Mouse (Mus musculus): ENCODE measurements around the gene Tnfaip3. TPM values are rescaled to one million over a fixed set of nuclear protein-coding genes. Genes with fewer than 3 reads are reported as not detected.

The Tnfaip3 gene
- total RNA-seq (2023): 100 to 1,000 TPM; 394 to 538 TPM

DNA sequence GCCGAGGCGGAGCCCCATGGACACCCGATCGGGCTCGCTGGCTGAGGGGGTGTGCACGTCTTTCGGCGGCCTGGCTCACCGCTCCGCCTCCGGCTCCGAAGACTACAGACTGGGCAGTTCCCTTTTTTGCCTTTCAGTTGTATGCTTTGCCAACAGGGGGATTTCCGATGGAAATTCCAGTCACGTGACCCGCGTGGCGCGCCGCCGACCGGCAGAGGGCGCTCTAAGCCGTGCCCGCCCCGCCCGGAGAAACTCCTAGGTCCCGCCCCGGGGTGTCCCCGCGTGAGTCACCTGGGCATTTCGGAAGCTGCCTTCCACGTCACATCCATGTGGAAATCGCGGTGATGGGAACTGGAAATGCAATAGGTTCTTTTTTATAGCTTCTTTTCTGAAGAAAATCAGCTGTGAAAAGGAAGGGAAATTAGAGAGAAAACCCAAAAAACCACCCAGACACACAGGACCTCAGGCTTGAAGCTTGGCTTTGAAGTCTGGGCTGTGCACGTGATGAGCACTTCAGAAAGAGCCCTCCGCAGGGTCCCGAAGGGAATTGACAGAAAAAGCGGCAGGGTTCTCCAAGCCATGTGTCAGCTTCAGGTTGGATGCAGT is at the start of gene Tnfaip3:
Tnfaip3 (minus strand) TSS at position 401 of the 606 bp plus-strand sequence.

Other genes starting within 250 kb of the Tnfaip3 start
- not detected for gene Gm4922, start 228.9 kb downstream of the Tnfaip3 start, total RNA-seq (2023)
- gene Perp, start 170.6 kb downstream of the Tnfaip3 start, total RNA-seq (2023): 10 to 100 TPM; 32.8 to 34.1 TPM

All from neutrophil, adult 83 days (primary cell).